Mouse (Mus musculus) CD4-positive, CD25-positive, alpha-beta regulatory T cell (primary cell): Measurements from ENCODE around the gene 6030458C11Rik. TPM values are rescaled to one million over a fixed set of nuclear protein-coding genes. Genes with fewer than 3 reads are reported as not detected.

Experiments used
- polyA plus RNA-seq: library from polyadenylated mRNA; unstranded; fragments of 100-300 nt; shearing (Covaris generic); gene quantifications from one replicate; pipeline ENCODE4 v1.2.1, GENCODE M21; 2017

The 6030458C11Rik gene
- 29.4 TPM for polyA plus RNA-seq

GRCm38 (mm10) chr15:12824197-12824952 is at the start of gene 6030458C11Rik, which contains the start of gene Drosha:
Gene 6030458C11Rik (minus strand): TSS chr15:12824649.
Gene Drosha (plus strand): TSS chr15:12824815.

Other genes with a start within 250 kb of the 6030458C11Rik start
- gene Pdzd2, start 84.7 kb downstream of the 6030458C11Rik start, polyA plus RNA-seq: 0.42 TPM
- 21.1 TPM for gene Drosha, start 166 bp upstream of the 6030458C11Rik start, polyA plus RNA-seq